Mouse (Mus musculus): ENCODE results near the gene Rras2. TPM values are rescaled to one million over a fixed set of nuclear protein-coding genes. Genes with fewer than 3 reads are reported as not detected.

Rras2 gene
- polyA plus RNA-seq, 1 experiment from 2014 or later: 18.6 TPM

DNA sequence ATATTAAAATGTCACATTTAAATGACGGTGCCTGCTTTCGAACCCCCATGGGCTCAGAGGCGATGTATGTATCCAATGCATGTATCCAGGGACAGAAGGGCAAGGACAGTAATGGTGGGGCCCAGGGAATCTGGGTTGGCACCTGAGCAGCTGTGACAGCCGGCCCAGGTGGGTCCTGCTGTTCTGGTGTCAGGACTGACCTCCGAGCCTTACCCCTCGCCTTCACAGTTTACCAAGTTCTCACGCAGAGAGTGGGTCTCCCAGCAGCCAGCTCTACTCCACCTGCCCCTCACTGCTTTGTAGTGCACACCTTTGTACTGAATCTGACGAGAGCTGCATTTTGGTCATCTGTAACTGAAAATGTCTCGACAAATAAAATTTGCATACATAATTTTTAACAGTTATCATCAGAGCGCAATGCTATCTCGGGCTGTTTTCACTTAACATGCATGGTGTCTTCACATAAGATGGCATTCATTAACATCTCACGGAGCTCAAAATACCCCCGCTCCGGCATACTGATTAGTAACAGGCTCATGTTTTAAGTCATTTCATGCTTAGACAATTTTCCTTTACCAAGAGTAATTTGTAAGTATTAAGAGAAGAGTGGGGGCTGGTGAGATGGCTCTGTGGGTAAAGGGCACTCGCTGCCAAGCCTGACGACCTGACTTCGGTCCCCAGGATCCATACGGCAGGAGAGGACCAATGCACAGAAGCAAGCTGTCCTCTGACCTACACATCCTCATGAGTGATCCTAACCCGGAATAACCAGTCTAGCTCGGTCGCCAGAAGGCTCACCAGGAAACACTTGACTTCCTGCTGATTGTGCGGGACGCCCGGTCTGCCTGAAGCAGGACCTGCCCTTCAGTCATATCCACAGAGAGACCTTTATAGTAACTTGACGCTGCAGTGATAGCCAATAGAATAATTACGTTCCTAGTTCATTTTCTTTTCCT is 74.3 kb downstream of the Rras2 start:
- Histone ChIP-seq H3K27ac (0 out of 2 replicates have a peak overlapping the region, but pooled peaks have one; percentile 35), H3K9me3 (no peaks in the 10 kb centered on the region), H3K4me1 (replicated peaks) (peaks cover 10% of the 10 kb centered on the region), H3K27me3 (no peaks in the 10 kb centered on the region), H3K4me2 (replicated peaks) (no peak overlapping the region), H3K9ac (replicated peaks) (no peak overlapping the region), H3K36me3 (peaks cover 16% of the 10 kb centered on the region), H3K4me3 (replicated peaks) (no peak overlapping the region)
- peak; percentile 14; the same call in 1 of the 2 replicates for ATAC-seq
- 84% methylated on average over 26 of the region's 26 CpGs for WGBS

GRCm38 (mm10) chr7:114041349-114041748 is 76.2 kb downstream of the Rras2 start:
- peaks cover 19% of the 10 kb centered on the region for H3K4me1 ChIP-seq (replicated peaks)
- whole genome bisulfite sequencing: 83% methylated on average over 4 of the region's 4 CpGs
- H3K4me2 ChIP-seq (replicated peaks): no peak overlapping the region
- peaks cover 13% of the 10 kb centered on the region for H3K36me3 ChIP-seq
- no peak overlapping the region for H3K27ac ChIP-seq
- H3K9me3 ChIP-seq: no peaks in the 10 kb centered on the region
- no peak for ATAC-seq
- H3K4me3 ChIP-seq (replicated peaks): no peak overlapping the region
- H3K27me3 ChIP-seq: no peaks in the 10 kb centered on the region
- no peak overlapping the region for H3K9ac ChIP-seq (replicated peaks)

GRCm38 (mm10) chr7:114037237-114037636 is 80.3 kb downstream of the Rras2 start:
- Histone ChIP-seq H3K4me2 (replicated peaks) (no peak overlapping the region), H3K27ac (peak overlapping the region; percentile 46; the same call in 1 of the 2 replicates), H3K36me3 (peaks cover 13% of the 10 kb centered on the region), H3K9ac (replicated peaks) (no peak overlapping the region), H3K27me3 (no peaks in the 10 kb centered on the region), H3K4me3 (replicated peaks) (no peak overlapping the region), H3K4me1 (replicated peaks) (peaks cover 9% of the 10 kb centered on the region), H3K9me3 (no peaks in the 10 kb centered on the region)
- no peak for ATAC-seq
- WGBS: 82% methylated on average over 4 of the region's 4 CpGs

DNA sequence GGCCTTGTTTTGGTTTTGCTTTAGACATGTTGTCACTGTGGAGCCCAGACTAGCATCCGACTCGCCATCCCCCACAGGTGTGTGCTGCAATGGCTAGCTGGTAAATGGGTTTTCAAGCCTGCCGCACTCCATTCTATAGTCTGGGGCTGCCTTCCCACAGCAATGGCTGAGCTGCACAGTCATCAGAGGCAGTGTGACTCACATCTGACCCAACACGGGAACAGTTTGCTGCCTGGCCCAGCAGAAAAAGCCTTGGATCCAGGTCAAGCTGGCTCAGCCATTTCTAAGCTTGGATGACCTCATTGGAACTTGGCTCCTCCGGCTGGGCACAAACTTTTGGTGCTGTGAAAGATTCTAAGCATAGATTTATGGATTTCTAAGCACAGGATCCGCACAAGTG is 88.0 kb downstream of the Rras2 start:
- Histone ChIP-seq H3K4me3 (replicated peaks) (no peak overlapping the region), H3K4me1 (replicated peaks) (no peaks in the 10 kb centered on the region), H3K4me2 (replicated peaks) (no peak overlapping the region), H3K36me3 (no peaks in the 10 kb centered on the region), H3K27me3 (no peaks in the 10 kb centered on the region), H3K9ac (replicated peaks) (no peak overlapping the region), H3K9me3 (no peaks in the 10 kb centered on the region), H3K27ac (no peak overlapping the region)
- 85% methylated on average over 6 of the region's 6 CpGs for WGBS
- ATAC-seq: no peak

- WGBS: 95% methylated on average over 5 of the region's 5 CpGs
- Histone ChIP-seq H3K4me3 (replicated peaks) (no peak overlapping the region), H3K4me2 (replicated peaks) (no peak overlapping the region), H3K4me1 (replicated peaks) (no peaks in the 10 kb centered on the region), H3K27ac (no peak overlapping the region), H3K9me3 (no peaks in the 10 kb centered on the region), H3K36me3 (no peaks in the 10 kb centered on the region), H3K9ac (replicated peaks) (no peak overlapping the region), H3K27me3 (no peaks in the 10 kb centered on the region)
- no peak for ATAC-seq
These were observed 88.8 kb downstream of the Rras2 start for GRCm38 (mm10) chr7:114028828-114029227.

- H3K9ac ChIP-seq (replicated peaks): no peak overlapping the region
- WGBS: 96% methylated on average over 3 of the region's 3 CpGs
- no peak for ATAC-seq
- H3K9me3 ChIP-seq: no peaks in the 10 kb centered on the region
- H3K4me2 ChIP-seq (replicated peaks): no peak overlapping the region
- H3K27ac ChIP-seq: no peak overlapping the region
- no peaks in the 10 kb centered on the region for H3K4me1 ChIP-seq (replicated peaks)
- H3K27me3 ChIP-seq: no peaks in the 10 kb centered on the region
- no peaks in the 10 kb centered on the region for H3K36me3 ChIP-seq
- no peak overlapping the region for H3K4me3 ChIP-seq (replicated peaks)
These were observed 90.2 kb downstream of the Rras2 start for GRCm38 (mm10) chr7:114027406-114027805.

GRCm38 (mm10) chr7:114026923-114027322 is 90.7 kb downstream of the Rras2 start:
- H3K9me3 ChIP-seq: no peaks in the 10 kb centered on the region
- no peak overlapping the region for H3K4me2 ChIP-seq (replicated peaks)
- no peaks in the 10 kb centered on the region for H3K4me1 ChIP-seq (replicated peaks)
- no peaks in the 10 kb centered on the region for H3K27me3 ChIP-seq
- H3K4me3 ChIP-seq (replicated peaks): no peak overlapping the region
- no peak for ATAC-seq
- H3K9ac ChIP-seq (replicated peaks): no peak overlapping the region
- H3K27ac ChIP-seq: no peak overlapping the region
- no peaks in the 10 kb centered on the region for H3K36me3 ChIP-seq
- 92% methylated on average over 8 of the region's 8 CpGs for WGBS

- Histone ChIP-seq H3K9ac (replicated peaks) (0 out of 2 replicates have a peak overlapping the region, but pooled peaks have one; percentile 36), H3K36me3 (no peaks in the 10 kb centered on the region), H3K27me3 (peaks cover 5% of the 10 kb centered on the region; the same call in 1 of the 2 replicates), H3K4me2 (replicated peaks) (peak overlapping the region; percentile 61), H3K27ac (0 out of 2 replicates have a peak overlapping the region, but pooled peaks have one; percentile 17), H3K9me3 (no peaks in the 10 kb centered on the region), H3K4me1 (replicated peaks) (peaks cover 5% of the 10 kb centered on the region; the same call in 1 of the 2 replicates), H3K4me3 (replicated peaks) (peak overlapping the region; percentile 38)
- 2% methylated on average over 11 of the region's 11 CpGs for WGBS
- peak; percentile 75 for ATAC-seq
These were observed 96.9 kb downstream of the Rras2 start for GRCm38 (mm10) chr7:114020704-114021093.

- ATAC-seq: 0 out of 2 replicates have a peak, but pooled peaks have one; percentile 37
- Histone ChIP-seq H3K9me3 (no peaks in the 10 kb centered on the region), H3K27me3 (peaks cover 5% of the 10 kb centered on the region; the same call in 1 of the 2 replicates), H3K4me2 (replicated peaks) (peak overlapping the region; percentile 61), H3K36me3 (no peaks in the 10 kb centered on the region), H3K9ac (replicated peaks) (0 out of 2 replicates have a peak overlapping the region, but pooled peaks have one; percentile 36), H3K27ac (0 out of 2 replicates have a peak overlapping the region, but pooled peaks have one; percentile 17), H3K4me3 (replicated peaks) (peak overlapping the region; percentile 38), H3K4me1 (replicated peaks) (peaks cover 5% of the 10 kb centered on the region; the same call in 1 of the 2 replicates)
- WGBS: 4% methylated on average over 11 of the region's 11 CpGs
These were observed 97.4 kb downstream of the Rras2 start for GRCm38 (mm10) chr7:114020057-114020703.

GRCm38 (mm10) chr7:114018861-114019260 is 98.7 kb downstream of the Rras2 start:
- Histone ChIP-seq H3K27ac (no peak overlapping the region), H3K4me3 (replicated peaks) (no peak overlapping the region), H3K36me3 (no peaks in the 10 kb centered on the region), H3K9me3 (no peaks in the 10 kb centered on the region), H3K9ac (replicated peaks) (no peak overlapping the region), H3K27me3 (peaks cover 5% of the 10 kb centered on the region; the same call in 1 of the 2 replicates), H3K4me1 (replicated peaks) (peaks cover 5% of the 10 kb centered on the region; the same call in 1 of the 2 replicates), H3K4me2 (replicated peaks) (no peak overlapping the region)
- ATAC-seq: no peak
- WGBS: 83% methylated on average over 3 of the region's 3 CpGs

- 86% methylated on average over 8 of the region's 8 CpGs for WGBS
- Histone ChIP-seq H3K4me2 (replicated peaks) (no peak overlapping the region), H3K9me3 (no peaks in the 10 kb centered on the region), H3K4me3 (replicated peaks) (no peak overlapping the region), H3K9ac (replicated peaks) (no peak overlapping the region), H3K27me3 (peaks cover 5% of the 10 kb centered on the region; the same call in 1 of the 2 replicates), H3K4me1 (replicated peaks) (peaks cover 9% of the 10 kb centered on the region; the same call in 1 of the 2 replicates), H3K27ac (no peak overlapping the region), H3K36me3 (no peaks in the 10 kb centered on the region)
- no peak for ATAC-seq
These were observed 101.3 kb downstream of the Rras2 start for GRCm38 (mm10) chr7:114016001-114016949.

Data from midbrain, embryonic 13.5 days (tissue).